Mouse (Mus musculus) CH12.LX (cell line): ENCODE measurements around the gene Sergef. TPM values are rescaled to one million over a fixed set of nuclear protein-coding genes. Genes with fewer than 3 reads are reported as not detected.

Experiments used
- DNase-seq: peaks from one replicate; pipeline ENCODE4 v3.0.0-alpha.2; 2013; ENCODE audit errors: extremely low read depth
- H3K27ac ChIP-seq: 2 replicates; pipeline ENCODE4 v1.5.1; 2012; ENCODE audit warnings: low read depth, mild to moderate bottlenecking, control low read depth, moderate library complexity; ENCODE audit not compliant: insufficient read depth
- H3K27me3 ChIP-seq: replicated peaks from 2 replicates; pipeline ENCODE3; 2012; ENCODE audit warnings: inconsistent platforms
- H3K36me3 ChIP-seq, 2 experiments: replicated peaks in 1 of 2; 2 replicates each; pipeline versions ENCODE3 to v1.6.1; 2012; ENCODE audit warnings: inconsistent platforms in 1 of 2, low read length in 1 of 2, mild to moderate bottlenecking in 1 of 2, mixed read lengths in 1 of 2, moderate library complexity in 1 of 2; ENCODE audit not compliant: control insufficient read depth in 1 of 2, insufficient read depth in 1 of 2
- H3K4me1 ChIP-seq, 2 experiments: 2 replicates each; pipeline ENCODE4 v1.6.1; 2012; ENCODE audit warnings: inconsistent platforms in 1 of 2, moderate library complexity in 1 of 2; ENCODE audit not compliant: insufficient read depth in 2 of 2, control insufficient read depth in 1 of 2
- H3K4me2 ChIP-seq: 2 replicates; pipeline ENCODE4 v1.6.1; 2012; ENCODE audit warnings: low read depth, mild to moderate bottlenecking, control low read depth; ENCODE audit not compliant: poor library complexity, insufficient read depth, severe bottlenecking
- H3K4me3 ChIP-seq, 3 experiments: fragments of 150-350 bp in 1 of 3; sonication (generic) in 1 of 3; replicated peaks in 1 of 3; 2 replicates each; pipeline versions ENCODE3 to v1.5.1; 2011 to 2012; ENCODE audit warnings: low read depth in 2 of 3, low read length in 2 of 3, mild to moderate bottlenecking in 2 of 3, moderate library complexity in 2 of 3, control low read depth in 1 of 3, improper control_type of control experiment in 1 of 3, inconsistent platforms in 1 of 3, mixed read lengths in 1 of 3; ENCODE audit not compliant: poor library complexity in 1 of 3
- H3K79me2 ChIP-seq: replicated peaks from 2 replicates; pipeline ENCODE4 v1.6.1; 2012; ENCODE audit warnings: mild to moderate bottlenecking, moderate library complexity; ENCODE audit not compliant: control insufficient read depth, poor library complexity, insufficient read depth, severe bottlenecking; ENCODE audit errors: extremely low read depth
- H3K9ac ChIP-seq: 2 replicates; pipeline ENCODE4 v1.6.1; 2012; ENCODE audit warnings: low read depth, mild to moderate bottlenecking, control low read depth, moderate library complexity; ENCODE audit not compliant: insufficient read depth
- H3K9me3 ChIP-seq: replicated peaks from 2 replicates; pipeline ENCODE3; 2012; ENCODE audit warnings: low read length, inconsistent platforms, mixed read lengths
- BHLHE40 ChIP-seq: IDR thresholded peaks from 2 replicates; pipeline ENCODE4 v1.6.1; 2011; ENCODE audit warnings: mild to moderate bottlenecking, low read depth, low read length, improper control_type of control experiment
- CHD2 ChIP-seq: IDR thresholded peaks from 2 replicates; pipeline ENCODE4 v1.6.1; 2011; ENCODE audit warnings: low read length, improper control_type of control experiment
- CTCF ChIP-seq, 2 experiments: IDR thresholded peaks in 1 of 2; conservative IDR thresholded peaks in 1 of 2; 2 replicates each; pipeline ENCODE4 v1.5.1; 2011 to 2012; ENCODE audit warnings: low read depth in 2 of 2, low read length in 2 of 2, improper control_type of control experiment in 1 of 2, inconsistent platforms in 1 of 2, mild to moderate bottlenecking in 1 of 2, moderate library complexity in 1 of 2
- E2F4 ChIP-seq: IDR thresholded peaks from 2 replicates; pipeline ENCODE4 v1.6.1; 2011; ENCODE audit warnings: low read depth, low read length, improper control_type of control experiment; ENCODE audit not compliant: insufficient replicate concordance
- ELF1 ChIP-seq: IDR thresholded peaks from 2 replicates; pipeline ENCODE4 v1.6.1; 2014; ENCODE audit warnings: low read depth, mild to moderate bottlenecking, inconsistent platforms, low read length, improper control_type of control experiment
- EP300 ChIP-seq: IDR thresholded peaks from 2 replicates; pipeline ENCODE4 v1.6.1; 2011; ENCODE audit warnings: low read length, improper control_type of control experiment
- HCFC1 ChIP-seq: IDR thresholded peaks from 2 replicates; pipeline ENCODE4 v1.6.1; 2012; ENCODE audit warnings: low read depth, mild to moderate bottlenecking, inconsistent platforms, low read length, improper control_type of control experiment
- IRF4 ChIP-seq: IDR thresholded peaks from 2 replicates; pipeline ENCODE4 v1.6.1; 2014; ENCODE audit warnings: low read depth, mild to moderate bottlenecking, inconsistent platforms, low read length, improper control_type of control experiment
- JUN ChIP-seq: IDR thresholded peaks from 2 replicates; pipeline ENCODE4 v1.6.1; 2011; ENCODE audit warnings: low read depth, mild to moderate bottlenecking, low read length, improper control_type of control experiment, moderate library complexity; ENCODE audit not compliant: insufficient read depth
- JUND ChIP-seq: conservative IDR thresholded peaks from 2 replicates; pipeline ENCODE4 v1.6.1; 2011; ENCODE audit warnings: low read depth, low read length, improper control_type of control experiment
- MAFK ChIP-seq: IDR thresholded peaks from 2 replicates; pipeline ENCODE4 v1.6.1; 2011; ENCODE audit warnings: low read length, improper control_type of control experiment; ENCODE audit not compliant: insufficient replicate concordance
- MAX ChIP-seq: IDR thresholded peaks from 2 replicates; pipeline ENCODE4 v1.6.1; 2011; ENCODE audit warnings: low read length, improper control_type of control experiment
- MEF2A ChIP-seq: IDR thresholded peaks from 2 replicates; pipeline ENCODE4 v1.6.1; 2014; ENCODE audit warnings: low read depth, mild to moderate bottlenecking, inconsistent platforms, low read length, improper control_type of control experiment, borderline replicate concordance
- NRF1 ChIP-seq: IDR thresholded peaks from 2 replicates; pipeline ENCODE4 v1.6.1; 2014; ENCODE audit warnings: low read depth, mild to moderate bottlenecking, inconsistent platforms, low read length, improper control_type of control experiment, moderate library complexity
- POLR2A ChIP-seq: IDR thresholded peaks from 2 replicates; pipeline ENCODE4 v1.6.1; 2011; ENCODE audit warnings: low read depth, mild to moderate bottlenecking, improper control_type of control experiment, low read length
- RAD21 ChIP-seq: IDR thresholded peaks from 2 replicates; pipeline ENCODE4 v1.6.1; 2011; ENCODE audit warnings: low read depth, mild to moderate bottlenecking, low read length, improper control_type of control experiment, moderate library complexity
- RCOR1 ChIP-seq: conservative IDR thresholded peaks from 2 replicates; pipeline ENCODE4 v1.6.1; 2012; ENCODE audit warnings: low read depth, mild to moderate bottlenecking, inconsistent platforms, low read length, improper control_type of control experiment
- SIN3A ChIP-seq: IDR thresholded peaks from 2 replicates; pipeline ENCODE4 v1.6.1; 2012; ENCODE audit warnings: low read length, improper control_type of control experiment, inconsistent platforms
- SMC3 ChIP-seq: IDR thresholded peaks from 2 replicates; pipeline ENCODE4 v1.6.1; 2011; ENCODE audit warnings: low read depth, low read length, improper control_type of control experiment
- TBP ChIP-seq: conservative IDR thresholded peaks from 2 replicates; pipeline ENCODE4 v1.6.1; 2011; ENCODE audit warnings: low read depth, low read length, improper control_type of control experiment
- UBTF ChIP-seq: IDR thresholded peaks from 2 replicates; pipeline ENCODE4 v1.6.1; 2012; ENCODE audit warnings: low read depth, mild to moderate bottlenecking, inconsistent platforms, low read length, improper control_type of control experiment, moderate library complexity
- USF1 ChIP-seq: IDR thresholded peaks from 2 replicates; pipeline ENCODE4 v1.6.1; 2014; ENCODE audit warnings: low read depth, mild to moderate bottlenecking, inconsistent platforms, low read length, improper control_type of control experiment
- USF2 ChIP-seq: conservative IDR thresholded peaks from 2 replicates; pipeline ENCODE4 v1.6.1; 2011; ENCODE audit warnings: low read depth, low read length, improper control_type of control experiment
- ZC3H11A ChIP-seq: IDR thresholded peaks from 2 replicates; pipeline ENCODE4 v1.6.1; 2012; ENCODE audit warnings: low read depth, mild to moderate bottlenecking, inconsistent platforms, low read length, improper control_type of control experiment
- ZMIZ1 ChIP-seq: IDR thresholded peaks from 2 replicates; pipeline ENCODE4 v1.6.1; 2012; ENCODE audit warnings: low read depth, mild to moderate bottlenecking, inconsistent platforms, low read length, improper control_type of control experiment
- ZNF384 ChIP-seq: IDR thresholded peaks from 2 replicates; pipeline ENCODE4 v1.6.1; 2012; ENCODE audit warnings: low read depth, low read length, improper control_type of control experiment, inconsistent platforms
- dilution Hi-C: fragments of 300-500 bp; cut with MboI; formaldehyde crosslinking; loops from 2 replicates; pipeline ENCODE4 v1.14.3; 2020; ENCODE audit warnings: low sequenced_read_pairs; ENCODE audit not compliant: extremely low pct_unique_long_range_greater_than_20kb, extremely low pct_ligation_motif_present
- in situ Hi-C: fragments of 300-500 bp; cut with MboI; formaldehyde crosslinking; loops from 3 replicates; pipeline ENCODE4 v1.14.3; 2019; ENCODE audit warnings: low sequenced_read_pairs, low pct_ligation_motif_present, low pct_unique_long_range_greater_than_20kb, mixed read lengths
- polyA plus RNA-seq: library from polyadenylated mRNA; unstranded; fragments of >175 nt; gene quantifications from 2 replicates; pipeline ENCODE4 v1.2.1, GENCODE M21; 2012; ENCODE audit warnings: low read depth; ENCODE audit not compliant: insufficient read length
- total RNA-seq, 2 experiments: library from RNA; depleted of rRNA; stranded (reverse); fragments of 300-350 nt in 1 of 2; fragments of >200 nt in 1 of 2; gene quantifications; 2 replicates each; pipeline ENCODE4 v1.2.3; 2012 to 2014

Gene Sergef
- total and polyA plus RNA-seq, 3 experiments = 13.0 to 18.0 (median 14.1) TPM

DNA sequence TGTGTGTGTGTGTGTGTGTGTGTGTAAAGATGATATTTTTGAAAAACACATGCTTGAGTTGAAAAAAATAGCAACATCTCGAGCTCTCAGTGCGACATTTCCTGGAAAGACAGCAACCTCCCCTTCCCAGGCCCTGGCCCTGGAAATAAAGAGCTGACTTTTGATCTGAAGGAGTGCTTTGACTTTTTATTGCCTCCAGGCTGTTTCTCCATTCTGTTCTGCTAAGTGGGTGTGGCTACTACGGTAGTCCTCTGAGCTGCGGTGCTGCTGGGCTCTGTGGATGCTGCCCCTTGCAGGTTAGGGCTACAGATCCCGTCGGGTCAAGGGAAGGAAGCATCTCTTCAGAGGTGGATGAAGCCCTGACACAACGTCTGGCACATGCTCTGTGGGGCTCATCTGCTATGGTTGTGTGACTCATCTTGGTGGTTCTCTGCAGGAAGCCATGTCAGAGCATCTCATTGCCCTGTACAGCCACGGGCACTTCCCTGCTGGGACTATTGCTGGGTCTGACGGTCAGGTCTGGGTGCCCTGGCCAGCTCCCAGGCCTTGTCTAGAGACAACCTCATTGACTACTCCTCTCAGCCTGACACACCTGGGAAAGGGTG lies 201.0 kb downstream of the Sergef start:
- H3K27ac ChIP-seq = no peak overlapping the region
- no peak overlapping the region for H3K4me3 ChIP-seq
- H3K9ac ChIP-seq = no peak overlapping the region
- peaks cover 0 to 12% of the 10 kb centered on the region in 2 experiments; a peak in 2 of 4 replicates for H3K4me1 ChIP-seq
- DNase-seq = no peak
- H3K79me2 ChIP-seq = no peaks in the 10 kb centered on the region
- in situ Hi-C loops = no loop called here
- dilution Hi-C loops = no loop called here
- H3K9me3 ChIP-seq = no peaks in the 10 kb centered on the region
- H3K36me3 ChIP-seq = peaks cover 2 to 23% of the 10 kb centered on the region in 2 experiments
- TF ChIP-seq NRF1 (peak; percentile 22; the same call in 1 of the 2 replicates), ZNF384 (no peak)
- H3K27me3 ChIP-seq = no peaks in the 10 kb centered on the region
- no peak overlapping the region for H3K4me2 ChIP-seq

DNA sequence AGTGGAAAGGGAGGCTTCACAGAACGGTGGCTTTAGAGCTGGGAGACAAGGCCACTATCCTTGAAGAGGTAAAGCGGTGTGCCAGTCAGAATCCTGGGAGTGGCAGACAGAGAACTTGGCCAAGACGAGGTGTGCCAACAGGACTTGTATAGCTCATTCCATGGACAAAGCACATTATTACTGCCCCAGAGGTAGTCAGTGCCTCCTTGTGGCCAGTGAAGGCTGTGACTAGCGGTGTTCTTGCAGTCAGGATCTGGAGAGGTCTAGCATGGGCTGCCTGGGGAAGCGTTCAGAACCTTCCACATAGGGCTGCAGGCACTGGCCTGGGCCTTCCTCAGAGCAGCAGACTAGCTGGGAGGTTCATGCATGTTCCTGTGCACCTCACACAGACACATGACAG lies 203.8 kb downstream of the Sergef start:
- Histone ChIP-seq H3K4me3 (no peak overlapping the region), H3K4me1 (peaks cover 0 to 12% of the 10 kb centered on the region in 2 experiments; a peak in 2 of 4 replicates), H3K4me2 (no peak overlapping the region), H3K27ac (no peak overlapping the region), H3K36me3 (peaks cover 0 to 1% of the 10 kb centered on the region in 2 experiments), H3K9ac (no peak overlapping the region), H3K79me2 (no peaks in the 10 kb centered on the region), H3K27me3 (peaks cover 11% of the 10 kb centered on the region), H3K9me3 (no peaks in the 10 kb centered on the region)
- peak; percentile 12 for DNase-seq
- in situ Hi-C loops = no loop called here
- dilution Hi-C loops = no loop called here
- no peak for TF ChIP-seq EP300
- no peak for TF ChIP-seq E2F4
- TF ChIP-seq USF1 = no peak
- TF ChIP-seq ZMIZ1 = no peak
- TF ChIP-seq JUND = no peak
- no peak for TF ChIP-seq IRF4
- TF ChIP-seq POLR2A = no peak
- no peak for TF ChIP-seq ELF1
- no peak for TF ChIP-seq RCOR1
- no peak for TF ChIP-seq SIN3A
- TF ChIP-seq RAD21 = peak; percentile 31
- no peak for TF ChIP-seq USF2
- TF ChIP-seq CHD2 = no peak
- no peak for TF ChIP-seq ZC3H11A
- no peak for TF ChIP-seq UBTF
- TF ChIP-seq ZNF384 = no peak
- no peak for TF ChIP-seq MAX
- peak in 1 of 2 experiments; percentile 61; a peak in 2 of 4 replicates for TF ChIP-seq CTCF (conservative IDR thresholded peaks at IDR 0.05 in 1 of 2, IDR thresholded peaks at IDR 0.05 in 1 of 2; ENCODE audit: low read depth in 2 of 2, low read length in 2 of 2)
- TF ChIP-seq BHLHE40 = no peak
- TF ChIP-seq SMC3 = peak; percentile 48
- no peak for TF ChIP-seq TBP
- no peak for TF ChIP-seq HCFC1
- TF ChIP-seq MEF2A = no peak
- no peak for TF ChIP-seq MAFK
- TF ChIP-seq JUN = no peak
